Mouse (Mus musculus) kidney, adult 9 months (tissue): ENCODE measurements at regions not wholly inside any gene's neighbourhood (a gene's known extent, or its start where the extent isn't known, plus 50 kb on each side); places are given as distances from the start of the nearest gene placed in this dataset.

Experiments used
- DNase-seq: peaks from one replicate; pipeline ENCODE4 v3.0.0; 2022

DNA sequence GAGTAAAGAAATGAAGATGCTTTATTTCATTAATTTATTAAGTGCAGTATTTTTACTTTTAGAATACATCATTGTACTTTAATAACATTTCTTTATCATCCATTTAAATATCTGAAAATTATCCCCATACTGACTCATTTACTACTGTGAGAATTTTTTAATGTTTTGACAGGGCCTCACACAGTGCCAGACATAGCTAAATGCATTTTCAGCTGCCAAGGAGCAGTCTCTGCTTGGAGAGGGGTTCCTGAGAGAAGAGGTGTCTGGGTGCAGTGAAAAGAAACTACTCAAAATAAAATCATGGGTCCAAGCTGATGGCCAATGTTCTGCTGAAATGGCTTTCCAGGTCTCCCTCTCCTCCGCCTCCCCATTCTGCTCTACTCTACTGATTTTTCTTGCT, 1116.3 kb upstream of the Ppp6c start:
- DNase-seq, result no peak

DNA sequence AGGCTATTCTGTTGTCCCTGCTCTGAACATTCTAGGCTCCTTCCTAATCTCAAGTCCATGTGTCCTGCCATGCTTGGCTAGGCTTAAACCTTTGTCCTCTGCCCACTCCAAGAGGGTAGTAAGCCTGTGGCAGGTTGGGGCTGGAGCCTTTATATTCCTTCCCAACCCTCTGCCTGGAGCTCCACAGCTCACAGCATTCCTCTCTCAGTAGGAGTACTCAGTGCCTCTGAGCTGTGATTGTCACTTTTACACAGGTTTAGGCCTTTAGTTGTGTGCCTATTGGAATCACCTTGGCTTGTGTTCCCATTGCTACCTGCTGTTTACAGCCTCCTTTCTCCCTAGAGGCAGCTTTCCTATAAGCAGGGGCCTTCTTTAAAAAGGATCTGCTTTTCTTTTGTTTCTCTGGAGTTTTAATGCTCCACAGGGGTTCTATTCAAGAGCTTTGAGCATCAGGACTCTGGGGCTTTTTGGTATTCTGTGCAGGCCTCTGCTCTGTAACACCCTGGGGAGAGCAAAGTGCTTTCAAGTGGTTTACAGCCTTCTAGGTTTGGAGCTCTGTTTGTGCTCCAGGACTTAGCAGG, 1106.1 kb upstream of the Ppp6c start:
- peak; percentile 16 for DNase-seq

DNA sequence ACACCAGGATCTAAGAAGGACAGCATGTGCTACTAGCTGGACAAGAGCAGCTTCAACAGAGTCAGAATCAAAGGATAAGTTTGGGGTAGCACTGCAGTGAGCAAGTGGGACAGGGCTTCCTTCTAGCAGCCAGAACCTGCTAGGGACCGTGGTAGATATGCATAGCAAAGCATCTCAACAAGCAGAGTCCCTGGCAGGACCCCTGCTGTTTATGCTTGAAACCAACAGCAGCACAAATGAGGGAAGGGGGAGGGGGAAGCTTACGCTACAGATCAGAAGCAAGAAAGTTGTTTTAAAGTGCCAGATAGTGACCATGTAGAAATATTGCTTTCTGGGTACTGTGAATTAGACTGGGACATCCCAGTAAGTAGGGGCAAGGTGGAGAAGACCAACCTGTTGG, 1095.3 kb upstream of the Ppp6c start:
- no peak for DNase-seq

DNA sequence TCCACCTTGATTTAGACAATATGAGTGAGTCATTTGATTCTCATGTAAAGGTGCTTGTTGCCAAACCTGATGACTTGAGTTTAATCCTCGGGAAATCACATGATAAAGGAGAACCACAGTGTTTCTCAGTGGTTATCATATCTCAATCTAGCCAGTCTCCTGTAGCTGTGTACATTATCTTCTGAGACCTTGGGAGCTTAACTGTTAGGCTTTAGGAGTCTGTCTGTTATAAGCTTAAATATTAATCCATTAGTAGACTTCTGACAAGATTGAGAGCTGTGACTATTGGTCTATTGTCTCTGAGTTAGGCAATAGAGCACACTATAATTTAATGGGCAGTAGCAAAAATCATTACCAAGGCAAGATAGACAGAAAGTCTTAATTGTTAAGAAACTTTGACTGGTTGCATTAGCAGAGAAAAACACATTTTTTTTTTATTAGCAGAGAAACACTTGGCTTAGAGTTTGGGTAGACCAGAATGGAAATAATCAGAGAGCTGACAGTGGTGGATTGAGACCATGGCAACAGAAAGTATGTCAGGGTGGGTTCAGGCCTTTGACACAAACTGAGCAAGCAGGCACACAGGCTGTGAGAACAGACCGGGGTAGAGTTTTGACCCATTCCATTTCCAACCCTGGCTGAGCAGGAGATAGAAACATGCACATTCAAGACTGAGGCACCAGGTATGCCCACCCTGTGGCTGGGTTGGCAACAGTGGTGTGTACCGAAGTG, 1094.6 kb upstream of the Ppp6c start:
- no peak for DNase-seq
